Mouse (Mus musculus): ENCODE results near the gene Rpl19. TPM values are rescaled to one million over a fixed set of nuclear protein-coding genes. Genes with fewer than 3 reads are reported as not detected.

The Rpl19 gene
- polyA plus RNA-seq (2021; fragmentation: Nextera tagmentation): 2,408 and 2,474 TPM in 2 replicates
- long read RNA-seq, experiment 1, transcript Rpl19-201 (6 exons, 751 nt): major isoform, 536 of 568 reads
- long read RNA-seq, experiment 1, partial matches to known transcripts: 13 of 568 reads
- long read RNA-seq, experiment 1, other reads (novel, unspliced or antisense): 16 of 568 reads
- long read RNA-seq, experiment 2, transcript Rpl19-201 (6 exons, 751 nt): major isoform, 1,183 of 1,301 reads
- long read RNA-seq, experiment 2, transcript Rpl19-202 (6 exons, 737 nt): minor isoform, 10 of 1,301 reads
- long read RNA-seq, experiment 2, partial matches to known transcripts: 93 of 1,301 reads
- long read RNA-seq, experiment 2, other reads (novel, unspliced or antisense): 15 of 1,301 reads

DNA sequence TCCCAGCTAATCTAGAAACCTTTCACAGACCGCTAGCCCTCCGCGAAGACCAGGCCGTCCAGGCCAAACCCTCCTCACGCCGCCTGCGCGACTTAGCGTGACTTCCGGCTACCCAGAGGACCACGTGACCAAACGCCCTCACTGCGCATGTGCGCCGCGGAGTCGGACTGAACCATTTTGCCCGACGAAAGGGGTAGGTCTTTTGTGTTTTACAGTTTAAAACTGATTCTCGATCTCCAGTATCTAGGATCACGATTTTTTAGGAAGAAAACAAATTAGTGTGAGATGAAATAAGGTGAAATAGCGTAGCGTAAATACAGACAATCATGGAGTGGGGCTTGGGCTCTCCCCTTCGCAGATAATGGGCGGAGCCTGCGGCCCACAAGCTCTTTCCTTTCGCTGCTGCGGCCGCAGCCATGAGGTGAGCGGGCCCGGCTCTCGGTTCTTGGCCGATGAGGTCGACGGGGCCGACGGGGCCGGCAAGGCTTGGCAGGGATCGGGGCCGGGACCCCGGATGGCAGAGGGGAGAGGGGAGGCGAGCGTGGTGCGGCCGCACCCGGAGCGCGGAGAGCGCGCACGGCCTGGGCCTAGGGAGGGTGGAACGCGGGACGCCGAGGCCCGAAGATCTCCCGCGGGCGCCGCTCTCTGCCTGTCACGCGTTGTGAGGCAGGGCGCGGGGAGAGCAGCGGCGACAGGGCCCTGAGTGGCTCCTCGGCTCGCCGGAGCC, at the start of gene Rpl19:
TSS of gene Rpl19 (plus strand) at position 141 of the 727 bp plus-strand sequence.

DNA sequence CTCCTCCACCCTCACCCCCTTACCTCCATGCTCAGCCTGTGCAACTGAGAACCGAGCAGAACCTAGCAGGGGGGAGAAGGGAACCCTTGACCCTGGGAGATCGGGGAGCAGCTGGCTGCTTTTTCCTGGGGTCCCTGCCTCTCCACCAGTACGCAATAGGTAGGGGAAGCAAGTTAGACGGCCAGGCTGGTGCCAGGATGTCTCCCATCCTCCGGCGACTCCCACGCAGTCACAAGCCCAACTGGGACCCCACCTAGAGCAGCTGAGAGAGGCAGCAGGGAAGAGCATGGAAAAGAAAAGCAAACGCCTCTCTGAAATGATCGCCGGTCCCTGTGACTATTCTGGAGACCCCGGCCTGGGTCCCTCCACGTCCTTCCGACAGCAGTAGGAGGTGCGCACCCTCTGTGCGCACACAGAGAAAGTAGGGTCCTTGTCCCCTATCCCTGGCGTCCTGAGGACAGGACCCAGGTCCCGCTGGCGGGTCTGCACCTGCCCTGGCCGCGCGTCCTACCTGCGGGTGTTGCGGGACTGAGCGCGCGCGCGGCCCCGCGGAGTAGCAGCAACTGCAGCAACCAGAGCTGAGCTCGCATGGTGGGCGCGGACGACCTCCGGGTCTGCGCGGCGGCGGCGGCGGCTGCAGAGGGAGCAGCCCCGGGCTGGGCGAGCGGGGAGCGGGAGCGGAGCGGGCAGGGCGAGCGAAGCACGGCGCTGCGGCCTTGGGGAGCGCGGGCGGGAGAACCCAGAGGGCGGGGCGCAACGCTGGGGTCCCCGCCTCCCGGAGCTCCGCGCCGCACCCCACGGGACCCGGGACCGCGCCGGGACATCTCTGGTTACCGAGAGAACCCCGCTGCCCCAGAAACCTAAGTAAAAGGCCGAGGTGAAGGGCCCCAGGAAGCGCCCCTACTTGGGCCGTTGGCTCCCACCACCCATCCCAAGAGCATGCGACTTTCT, 40.5 kb upstream of the Rpl19 start, which contains the start of gene Plxdc1:
TSS of gene Plxdc1 (minus strand) at position 718 of the 951 bp plus-strand sequence.

DNA sequence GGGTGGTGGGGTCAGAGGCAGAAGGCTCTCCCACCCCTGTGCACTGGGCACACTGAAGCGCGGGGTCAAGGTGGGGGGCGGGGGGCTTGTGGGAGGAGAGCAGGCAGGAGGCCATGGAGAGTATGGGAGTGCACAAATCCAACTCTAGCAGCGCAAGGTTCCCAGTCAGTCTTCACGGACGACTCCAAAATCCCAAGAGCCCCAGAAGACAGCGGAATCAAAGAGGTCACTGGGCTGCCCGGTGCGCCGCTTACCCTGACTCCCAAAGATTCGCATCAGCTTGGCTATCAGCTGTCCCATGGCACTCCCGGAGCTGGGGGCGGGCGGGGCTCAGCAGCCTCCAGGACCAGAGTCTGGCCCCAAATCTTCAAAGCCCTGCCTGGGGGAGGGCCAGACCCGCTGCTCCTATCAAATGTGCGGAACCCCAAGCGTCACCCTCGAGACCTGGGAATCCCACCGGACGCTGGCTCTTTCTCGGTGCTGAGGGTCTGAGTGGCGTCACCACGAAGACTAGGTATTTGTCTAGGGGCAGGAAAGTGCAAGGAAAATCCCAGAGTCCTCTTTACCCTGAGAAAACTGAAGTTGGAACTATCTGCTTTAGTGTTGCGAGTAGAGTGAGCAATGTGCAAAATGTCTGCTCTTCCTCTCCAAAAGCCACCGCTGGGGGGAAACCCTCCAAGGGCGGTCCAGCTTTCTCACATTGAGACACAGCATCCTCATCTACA, 30.8 kb upstream of the Rpl19 start, which contains the start of gene Arl5c:
TSS of gene Arl5c (minus strand) at position 618 of the 725 bp plus-strand sequence.

DNA sequence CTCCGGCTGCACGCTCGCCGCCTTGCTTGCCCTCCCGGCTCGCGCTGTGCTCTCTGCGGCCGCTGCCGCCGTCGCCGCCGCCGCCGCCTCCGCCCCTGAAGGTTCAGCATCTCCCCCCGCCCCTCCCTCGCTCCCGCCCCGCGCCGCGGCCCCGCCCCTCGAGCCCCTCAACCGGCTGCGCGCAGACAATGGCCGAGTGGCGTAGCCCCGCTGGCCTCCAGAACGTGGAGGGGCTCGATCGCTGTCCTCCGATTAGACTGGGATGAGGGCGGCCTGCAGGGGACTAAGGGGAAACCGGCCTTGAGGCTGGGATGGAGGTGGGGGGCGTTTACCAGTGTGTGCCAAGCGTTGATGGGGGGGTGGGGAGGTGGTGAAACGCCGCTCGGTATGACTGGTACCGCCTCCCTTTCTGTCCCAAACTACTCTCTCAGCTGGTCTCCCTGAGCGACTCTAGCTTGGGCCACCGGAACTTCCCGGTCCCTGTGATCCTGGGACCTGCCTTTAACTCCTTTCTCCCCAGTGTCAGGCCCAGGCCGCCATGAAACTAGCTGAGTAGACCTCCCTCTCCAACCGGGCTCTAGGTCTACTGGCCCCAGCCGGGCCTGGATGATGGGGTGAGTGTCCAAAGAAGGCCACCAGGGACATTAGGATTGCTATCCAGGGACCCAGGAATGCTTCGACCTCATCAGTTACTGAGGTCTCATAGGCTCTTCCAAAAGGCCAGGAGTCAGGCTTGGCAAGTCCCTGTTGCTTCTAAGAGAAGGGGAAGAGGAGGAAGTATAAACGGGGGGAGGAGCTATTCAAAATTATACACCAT, 3.7 kb upstream of the Rpl19 start, which contains the start of gene Cacnb1:
TSS of gene Cacnb1 (minus strand) at position 480 of the 817 bp plus-strand sequence.

DNA sequence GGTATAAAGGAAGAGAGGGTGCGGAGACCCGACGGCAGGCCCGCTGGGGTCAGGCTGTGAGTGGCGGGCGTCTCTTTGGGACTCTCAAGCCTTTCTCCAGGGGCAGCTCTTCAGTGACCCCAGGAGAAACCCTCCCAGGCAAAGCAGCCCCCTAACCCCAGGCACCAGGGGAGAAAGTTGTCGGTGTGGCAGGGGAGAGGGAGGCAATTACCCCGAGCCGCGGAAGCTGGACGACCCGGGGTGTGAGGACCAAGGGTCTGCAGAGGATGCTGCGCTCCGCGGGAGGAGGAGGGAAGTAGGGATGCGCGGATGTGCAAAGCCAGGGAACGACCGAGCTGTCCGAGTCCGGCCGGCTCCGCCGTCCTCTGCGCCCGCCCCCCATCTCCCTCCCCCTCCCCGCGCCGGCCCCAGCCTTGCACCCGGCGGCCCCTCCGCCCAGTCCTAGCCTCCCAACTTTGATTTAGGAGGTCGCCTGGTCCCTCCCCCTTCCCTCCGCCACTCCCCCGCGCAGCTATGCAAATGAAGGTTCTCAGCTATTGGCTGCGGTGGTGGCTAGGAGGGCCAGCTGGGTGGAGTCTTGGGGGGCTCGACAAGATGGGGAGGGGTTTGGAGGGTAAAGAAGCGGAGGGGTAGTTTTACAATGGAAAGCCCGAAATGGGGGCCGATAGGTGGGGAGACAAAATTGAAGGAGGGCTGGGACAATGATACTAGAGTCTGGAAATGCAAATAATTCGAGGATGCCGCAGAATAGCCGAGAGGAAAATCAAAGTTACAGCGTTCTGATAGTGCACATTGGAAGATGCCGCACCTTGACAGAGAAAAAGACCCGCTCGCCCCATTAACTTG, 26.7 kb downstream of the Rpl19 start, which contains the start of gene Stac2:
TSS of gene Stac2 (minus strand) at position 474 of the 846 bp plus-strand sequence.

Other genes starting within 250 kb of the Rpl19 start
- 578 and 861 TPM in 2 replicates for gene Rpl23, start 244.3 kb upstream of the Rpl19 start, polyA plus RNA-seq (2021; fragmentation: Nextera tagmentation)
- gene Lasp1, start 227.7 kb upstream of the Rpl19 start, polyA plus RNA-seq (2021; fragmentation: Nextera tagmentation): 49.7 and 74.1 TPM in 2 replicates
- gene B230217C12Rik, start 185.9 kb upstream of the Rpl19 start, polyA plus RNA-seq (2021; fragmentation: Nextera tagmentation): 92.0 and 101 TPM in 2 replicates
- gene Fbxo47, start 142.6 kb upstream of the Rpl19 start, polyA plus RNA-seq (2021; fragmentation: Nextera tagmentation): 1.6 and 2.0 TPM in 2 replicates
- gene Plxdc1, start 40.3 kb upstream of the Rpl19 start, polyA plus RNA-seq (2021; fragmentation: Nextera tagmentation): 22.9 and 30.2 TPM in 2 replicates
- 7.6 and 9.7 TPM in 2 replicates for gene Arl5c, start 30.5 kb upstream of the Rpl19 start, polyA plus RNA-seq (2021; fragmentation: Nextera tagmentation)
- gene Cacnb1, start 3.7 kb upstream of the Rpl19 start, polyA plus RNA-seq (2021; fragmentation: Nextera tagmentation): 35.4 and 44.8 TPM in 2 replicates
- 7.4 and 15.2 TPM in 2 replicates for gene Stac2, start 26.8 kb downstream of the Rpl19 start, polyA plus RNA-seq (2021; fragmentation: Nextera tagmentation)
- gene Fbxl20, start 123.7 kb downstream of the Rpl19 start, polyA plus RNA-seq (2021; fragmentation: Nextera tagmentation): 5.1 and 7.8 TPM in 2 replicates
- gene Med1, start 166.6 kb downstream of the Rpl19 start, polyA plus RNA-seq (2021; fragmentation: Nextera tagmentation): 29.4 and 30.7 TPM in 2 replicates
- 2.5 and 2.9 TPM in 2 replicates for gene Cdk12, start 176.3 kb downstream of the Rpl19 start, polyA plus RNA-seq (2021; fragmentation: Nextera tagmentation)

All from left cerebral cortex, adult 6 months (tissue).